8 mouse cellular contexts compared by ENCODE assay signal in genomic region chr11:98970191-98970925, GRCm38 (mm10). TPM values are rescaled to one million over a fixed set of nuclear protein-coding genes. Genes with fewer than 3 reads are reported as not detected.
DNase-seq lines count a peak whose midpoint lies in the region; ATAC-seq and TF ChIP-seq lines count a peak whose summit lies in the region.

No protein-coding gene starts in this region.

- WGBS in hindbrain, embryonic 10.5 days: 61% methylated on average over 29 of the region's 29 CpGs
- whole genome bisulfite sequencing in hindbrain, postnatal 0 days: 40% methylated on average over 29 of the region's 29 CpGs
- WGBS in forebrain, embryonic 16.5 days: 43% methylated on average over 29 of the region's 29 CpGs
- 63% methylated on average over 29 of the region's 29 CpGs for WGBS in midbrain, embryonic 12.5 days

- no peak for TF ChIP-seq CTCF in hindbrain, postnatal 0 days (IDR thresholded peaks at IDR 0.05; ENCODE audit: low read depth)

- H3K9me3 ChIP-seq in hindbrain, embryonic 10.5 days: no peaks in the 10 kb centered on the region
- H3K9me3 ChIP-seq in hindbrain, postnatal 0 days (ENCODE audit: low read length): no peaks in the 10 kb centered on the region
- no peaks in the 10 kb centered on the region for H3K9me3 ChIP-seq in forebrain, embryonic 16.5 days (ENCODE audit: control insufficient read depth, low read length)
- H3K9me3 ChIP-seq in midbrain, embryonic 12.5 days: no peaks in the 10 kb centered on the region

- no peak overlapping the region for H3K9ac ChIP-seq in hindbrain, postnatal 0 days (replicated peaks; ENCODE audit: low read length)
- peak overlapping the region; percentile 40 for H3K9ac ChIP-seq in forebrain, embryonic 16.5 days (replicated peaks; ENCODE audit: low read depth, low read length)
- peak overlapping the region; percentile 50; the same call in 1 of the 2 replicates for H3K9ac ChIP-seq in midbrain, embryonic 12.5 days (replicated peaks)

- DNase-seq in hindbrain, embryonic 10.5 days (ENCODE audit: low spot score): no peak
- no peak for DNase-seq in hindbrain, postnatal 0 days (ENCODE audit: low spot score)
- DNase-seq in cerebellum, adult 8-10 months: peak; percentile 34
- no peak for DNase-seq in urinary bladder, postnatal 14 days (ENCODE audit: low spot score)
- no peak for DNase-seq in yolk sac, embryonic 10.5 days (ENCODE audit: low spot score)
- no peak for DNase-seq in right cerebral cortex, postnatal 36 days (ENCODE audit: low spot score in 2 of 2)

- peak overlapping the region; percentile 83 for H3K4me3 ChIP-seq in hindbrain, embryonic 10.5 days
- H3K4me3 ChIP-seq in hindbrain, postnatal 0 days (ENCODE audit: low read length): no peak overlapping the region
- no peak overlapping the region for H3K4me3 ChIP-seq in forebrain, embryonic 16.5 days (replicated peaks; ENCODE audit: low read length)
- no peak overlapping the region for H3K4me3 ChIP-seq in midbrain, embryonic 12.5 days

- H3K36me3 ChIP-seq in hindbrain, embryonic 10.5 days: peaks cover 72% of the 10 kb centered on the region
- peaks cover 12% of the 10 kb centered on the region for H3K36me3 ChIP-seq in hindbrain, postnatal 0 days (ENCODE audit: insufficient read depth, low read length)
- no peaks in the 10 kb centered on the region for H3K36me3 ChIP-seq in forebrain, embryonic 16.5 days (ENCODE audit: control insufficient read depth, insufficient read depth)
- H3K36me3 ChIP-seq in midbrain, embryonic 12.5 days: peaks cover 22% of the 10 kb centered on the region

- no peak for ATAC-seq in hindbrain, postnatal 0 days
- ATAC-seq in forebrain, embryonic 16.5 days: no peak; the same call in 1 of the 2 replicates
- peak; percentile 0; the same call in 1 of the 2 replicates for ATAC-seq in midbrain, embryonic 12.5 days (ENCODE audit: low FRiP score, low read depth)

- H3K4me1 ChIP-seq in hindbrain, embryonic 10.5 days (replicated peaks): peaks cover 84% of the 10 kb centered on the region
- peaks cover 53% of the 10 kb centered on the region for H3K4me1 ChIP-seq in hindbrain, postnatal 0 days (ENCODE audit: insufficient read depth, low read length)
- peaks cover 65% of the 10 kb centered on the region for H3K4me1 ChIP-seq in forebrain, embryonic 16.5 days (replicated peaks; ENCODE audit: control insufficient read depth, insufficient read depth, low read length)
- peaks cover 64% of the 10 kb centered on the region for H3K4me1 ChIP-seq in midbrain, embryonic 12.5 days

- H3K4me2 ChIP-seq in hindbrain, postnatal 0 days (ENCODE audit: low read depth, low read length): no peak overlapping the region
- H3K4me2 ChIP-seq in forebrain, embryonic 16.5 days (ENCODE audit: low read length): peak overlapping the region; percentile 40
- 0 out of 2 replicates have a peak overlapping the region, but pooled peaks have one; percentile 52 for H3K4me2 ChIP-seq in midbrain, embryonic 12.5 days (replicated peaks)

- H3K27ac ChIP-seq in hindbrain, embryonic 10.5 days: peak overlapping the region; percentile 93
- no peak overlapping the region for H3K27ac ChIP-seq in hindbrain, postnatal 0 days
- H3K27ac ChIP-seq in forebrain, embryonic 16.5 days (ENCODE audit: low read length): peak overlapping the region; percentile 91
- peak overlapping the region; percentile 95 for H3K27ac ChIP-seq in midbrain, embryonic 12.5 days (replicated peaks)

- peaks cover 9% of the 10 kb centered on the region; the same call in 1 of the 2 replicates for H3K27me3 ChIP-seq in hindbrain, embryonic 10.5 days (ENCODE audit: insufficient read depth, poor library complexity, severe bottlenecking)
- H3K27me3 ChIP-seq in hindbrain, postnatal 0 days (ENCODE audit: insufficient read depth, low read length): no peaks in the 10 kb centered on the region
- H3K27me3 ChIP-seq in forebrain, embryonic 16.5 days (replicated peaks; ENCODE audit: control insufficient read depth, insufficient read depth, low read length): no peaks in the 10 kb centered on the region
- H3K27me3 ChIP-seq in midbrain, embryonic 12.5 days: 0 out of 2 replicates have a peak, but pooled peaks cover 7% of the 10 kb centered on the region

RNA-seq across cellular contexts. Expression of gene Gjd3, which starts 12.5 kb away (rescaled TPM):
- polyA plus RNA-seq in hindbrain, embryonic 10.5 days (2016; fragmentation: Nextera tagmentation; extraction: Ambion mirVana): 0.44 TPM in 1 of 2 replicates, not detected in the other
- total RNA-seq in hindbrain, postnatal 0 days (2014; rRNA removed): 0.75 and 5.0 TPM in 2 replicates
- 4.8 and 5.9 TPM in 2 replicates for polyA plus RNA-seq in hindbrain, postnatal 0 days (2015; fragmentation: Nextera tagmentation; extraction: Ambion mirVana)
- polyA plus RNA-seq in forebrain, embryonic 16.5 days (2015; fragmentation: Nextera tagmentation; extraction: Ambion mirVana): 0.51 and 1.0 TPM in 2 replicates
- 0.67 and 0.80 TPM in 2 replicates for polyA plus RNA-seq in midbrain, embryonic 12.5 days (2016; fragmentation: Nextera tagmentation; extraction: Ambion mirVana)

RNA-seq across cellular contexts. Expression of gene Rara, which starts 42.7 kb away (rescaled TPM):
- 28.4 and 53.7 TPM in 2 replicates for polyA plus RNA-seq in hindbrain, embryonic 10.5 days (2016; fragmentation: Nextera tagmentation; extraction: Ambion mirVana)
- total RNA-seq in hindbrain, postnatal 0 days (2014; rRNA removed): 16.9 and 19.2 TPM in 2 replicates
- polyA plus RNA-seq in hindbrain, postnatal 0 days (2015; fragmentation: Nextera tagmentation; extraction: Ambion mirVana): 8.1 and 9.5 TPM in 2 replicates
- polyA plus RNA-seq in forebrain, embryonic 16.5 days (2015; fragmentation: Nextera tagmentation; extraction: Ambion mirVana): 9.5 and 10.6 TPM in 2 replicates
- 15.5 and 17.3 TPM in 2 replicates for polyA plus RNA-seq in midbrain, embryonic 12.5 days (2016; fragmentation: Nextera tagmentation; extraction: Ambion mirVana)

RNA-seq across cellular contexts. Expression of gene Top2a, which starts 53.6 kb away (rescaled TPM):
- polyA plus RNA-seq in hindbrain, embryonic 10.5 days (2016; fragmentation: Nextera tagmentation; extraction: Ambion mirVana): 225 and 320 TPM in 2 replicates
- 43.8 and 44.4 TPM in 2 replicates for total RNA-seq in hindbrain, postnatal 0 days (2014; rRNA removed)
- 34.2 and 39.1 TPM in 2 replicates for polyA plus RNA-seq in hindbrain, postnatal 0 days (2015; fragmentation: Nextera tagmentation; extraction: Ambion mirVana)
- polyA plus RNA-seq in forebrain, embryonic 16.5 days (2015; fragmentation: Nextera tagmentation; extraction: Ambion mirVana): 97.6 and 121 TPM in 2 replicates
- 305 and 311 TPM in 2 replicates for polyA plus RNA-seq in midbrain, embryonic 12.5 days (2016; fragmentation: Nextera tagmentation; extraction: Ambion mirVana)
